Mouse (Mus musculus) monocyte, adult 5-6 weeks (primary cell): ENCODE results near the gene Klk1. TPM values are rescaled to one million over a fixed set of nuclear protein-coding genes. Genes with fewer than 3 reads are reported as not detected.
"Not testable (repeated sequence)": the region's sequence is repeated elsewhere in the genome, so short reads cannot be mapped to it uniquely, and the experiment has no call there.

Source experiments
- ATAC-seq: fragments of 153-309, 156-312 bp; replicated peaks from 2 replicates; pipeline ENCODE4 v1.8.0; 2017; ENCODE audit warnings: mild to moderate bottlenecking; ENCODE audit not compliant: low TSS enrichment, insufficient number of reproducible peaks, severe bottlenecking, poor library complexity, low FRiP score
- total RNA-seq: library from RNA; stranded (forward); fragments of 200-1000, 200-491, 200-594 nt; gene quantifications from 3 replicates; pipeline ENCODE4 v1.2.3, GENCODE M21; 2017

The Klk1 gene
- not detected in 3 replicates for total RNA-seq

DNA sequence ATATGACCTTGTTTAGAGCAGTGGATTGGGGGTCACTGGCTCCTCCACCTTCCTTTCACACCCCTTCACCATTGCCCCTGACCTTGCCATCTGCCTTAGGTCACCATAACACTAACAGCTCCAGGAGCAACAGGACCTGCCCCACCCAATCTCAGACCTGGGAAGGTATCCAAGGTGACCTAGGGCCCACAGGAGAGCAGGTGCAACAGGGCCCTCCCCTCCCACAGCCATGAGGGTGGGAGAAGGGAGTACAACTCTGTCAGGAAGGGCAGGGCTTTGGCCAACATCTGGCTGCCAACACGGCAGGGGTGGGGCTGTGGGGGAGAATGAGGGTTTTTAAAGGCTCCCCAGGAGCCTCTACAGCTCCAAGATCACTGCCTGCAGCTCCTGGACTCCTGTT, at the start of gene Klk1:
Gene Klk1 (plus strand): TSS at position 285 of the 400 bp plus-strand sequence.
- no peak for ATAC-seq

DNA sequence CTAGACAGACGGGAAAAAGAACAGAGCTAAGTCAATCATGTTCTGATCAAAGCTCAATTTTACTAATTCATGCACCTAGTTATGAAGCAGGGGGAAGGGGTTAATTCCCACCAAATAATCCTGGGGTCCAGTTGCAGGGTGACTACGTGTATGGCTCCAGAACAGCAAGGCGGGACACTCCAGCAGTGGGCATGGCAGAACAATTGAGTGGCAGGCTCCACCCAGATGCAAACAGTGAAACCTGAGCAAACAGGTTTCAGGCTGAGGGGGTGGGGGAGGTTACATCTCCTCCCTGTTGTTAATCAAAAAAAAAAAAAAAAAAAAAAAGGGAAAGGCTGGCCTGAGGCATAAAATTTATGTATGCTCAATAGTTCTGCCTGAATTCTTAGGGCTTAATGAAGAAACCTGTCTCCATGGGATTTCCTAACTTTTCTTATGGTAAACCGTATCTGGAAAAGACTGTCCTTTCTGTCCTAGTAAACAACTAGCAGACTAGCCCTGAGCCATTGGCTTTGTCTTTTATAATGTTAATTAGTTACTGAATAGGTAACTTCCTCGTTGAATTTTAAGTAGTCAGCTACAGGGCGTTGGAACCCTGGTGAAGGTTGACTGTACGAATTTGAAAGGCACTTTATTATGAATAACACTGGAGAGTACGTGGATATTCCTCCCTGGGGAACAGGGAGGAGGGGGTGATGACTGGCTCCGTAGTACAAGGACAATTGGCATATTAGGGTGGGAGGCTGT, 45.7 kb upstream of the Klk1 start:
- ATAC-seq, result no peak

DNA sequence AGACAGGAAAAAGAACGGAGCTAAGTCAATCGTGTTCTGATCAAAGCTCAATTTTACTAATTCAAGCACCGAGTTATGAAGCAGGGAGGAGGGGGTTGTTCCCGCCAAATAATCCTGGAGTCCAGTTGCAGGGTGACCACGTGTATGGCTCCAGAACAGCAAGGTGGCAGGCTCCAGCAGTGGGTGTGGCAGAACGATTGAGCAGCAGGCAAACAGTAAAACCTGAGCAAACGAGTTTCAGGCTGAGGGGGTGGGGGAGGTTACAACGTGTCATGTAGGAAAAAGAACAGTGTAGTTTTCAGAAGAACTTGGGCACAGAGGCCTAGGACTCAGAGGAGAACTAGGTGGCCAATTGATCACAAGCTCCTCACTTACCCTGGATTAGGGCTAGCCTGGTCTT, 38.6 kb upstream of the Klk1 start:
- not testable (repeated sequence) for ATAC-seq

DNA sequence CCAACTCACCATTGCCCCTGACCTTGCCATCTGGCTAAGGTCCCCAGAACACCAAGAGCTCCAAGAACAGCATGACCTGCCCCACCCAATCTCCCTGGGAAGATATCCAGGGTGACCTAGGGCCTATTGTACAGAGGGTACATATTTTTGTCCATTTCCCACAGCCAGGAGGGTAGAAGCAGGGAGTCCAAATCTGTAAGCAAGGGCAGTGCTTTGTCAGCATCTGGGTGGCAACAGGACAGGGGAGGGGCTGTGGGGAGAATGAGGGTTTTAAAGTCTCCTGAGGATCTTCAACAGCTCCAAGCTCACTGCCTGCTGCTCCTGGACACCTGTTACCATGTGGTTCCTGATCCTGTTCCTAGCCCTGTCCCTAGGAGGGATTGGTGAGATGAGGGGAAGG, 37.2 kb upstream of the Klk1 start, which contains the start of gene Klk1b24:
Gene Klk1b24 (plus strand): TSS at position 301 of the 400 bp plus-strand sequence.
- ATAC-seq, result not testable (repeated sequence)

DNA sequence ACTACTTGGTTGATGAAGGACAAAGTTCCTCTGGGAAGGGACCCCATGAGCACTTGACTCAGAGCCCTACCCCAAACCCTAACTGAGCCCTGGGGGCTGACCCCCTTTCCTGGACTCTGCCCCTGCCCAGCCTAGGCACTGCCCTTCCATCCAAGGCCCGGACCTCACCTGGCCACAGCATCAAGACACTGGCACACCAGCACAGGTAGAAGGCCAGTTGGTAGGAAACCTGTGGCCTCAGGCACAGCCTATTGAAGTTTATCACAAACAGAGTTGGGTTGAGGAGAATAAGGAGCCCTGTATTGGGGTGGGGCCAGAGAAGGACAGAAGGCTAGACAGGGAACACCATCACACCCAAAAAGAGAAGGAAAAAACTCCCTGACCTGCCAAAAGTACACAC, 31.7 kb upstream of the Klk1 start:
- not testable (repeated sequence) for ATAC-seq

DNA sequence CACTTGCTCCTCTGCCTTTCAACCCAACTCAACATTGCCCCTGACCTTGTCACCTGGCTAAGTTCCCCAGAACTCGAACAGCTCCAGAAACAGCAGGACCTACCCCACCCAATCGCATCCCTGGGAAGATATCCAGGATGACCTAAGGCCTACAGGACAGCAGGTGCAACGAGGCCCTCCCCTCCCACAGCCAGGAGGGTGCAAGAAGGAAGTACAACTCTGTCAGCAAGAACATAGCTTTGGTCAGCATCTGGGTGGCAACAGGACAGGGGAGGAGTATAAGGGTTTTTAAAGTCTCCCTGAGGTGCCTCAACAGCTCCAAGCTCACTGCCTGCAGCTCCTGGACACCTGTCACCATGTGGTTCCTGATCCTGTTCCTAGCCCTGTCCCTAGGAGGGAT, 27.3 kb upstream of the Klk1 start, which contains the start of gene Klk1b3:
Gene Klk1b3 (plus strand): TSS at position 301 of the 400 bp plus-strand sequence.
- ATAC-seq, result no peak

DNA sequence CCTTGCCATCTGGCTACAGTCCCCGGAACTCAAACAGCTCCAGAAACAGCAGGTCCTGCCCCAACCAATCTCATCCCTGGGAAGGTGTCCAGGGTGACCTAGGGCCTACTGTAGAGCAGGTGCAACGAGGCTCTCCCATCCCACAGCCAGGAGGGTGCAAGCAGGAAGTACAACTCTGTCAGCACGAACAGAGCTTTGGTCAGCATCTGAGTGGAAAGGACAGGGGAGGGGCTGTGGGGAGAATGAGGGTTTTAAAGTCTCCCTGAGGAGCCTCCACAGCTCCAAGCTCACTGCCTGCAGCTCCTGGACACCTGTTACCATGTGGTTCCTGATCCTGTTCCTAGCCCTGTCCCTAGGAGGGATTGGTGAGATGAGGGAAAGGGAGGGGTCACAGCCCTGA, 18.0 kb upstream of the Klk1 start, which contains the start of gene Klk1b4:
Gene Klk1b4 (plus strand): TSS at position 301 of the 400 bp plus-strand sequence.
- not testable (repeated sequence) for ATAC-seq

DNA sequence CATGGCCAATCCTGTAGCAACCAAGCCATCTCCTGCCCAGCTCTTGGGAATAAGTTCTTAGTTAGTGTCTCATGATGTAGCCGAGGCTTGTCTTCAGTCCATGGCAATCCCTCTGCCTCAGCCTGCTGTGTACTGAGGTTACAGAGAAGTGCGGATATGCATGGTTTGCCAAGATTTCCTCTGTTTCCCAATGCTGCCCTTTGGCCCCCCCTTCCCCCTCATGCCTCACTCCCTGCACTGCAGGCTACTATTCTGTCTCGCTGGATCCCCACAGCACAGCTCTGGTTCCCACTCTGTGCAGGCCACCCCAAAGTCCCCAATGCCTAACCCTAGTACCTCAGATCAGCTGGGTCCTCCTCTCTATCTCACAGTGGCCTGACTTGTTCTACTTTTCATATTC, 16.9 kb upstream of the Klk1 start:
- ATAC-seq, result no peak

DNA sequence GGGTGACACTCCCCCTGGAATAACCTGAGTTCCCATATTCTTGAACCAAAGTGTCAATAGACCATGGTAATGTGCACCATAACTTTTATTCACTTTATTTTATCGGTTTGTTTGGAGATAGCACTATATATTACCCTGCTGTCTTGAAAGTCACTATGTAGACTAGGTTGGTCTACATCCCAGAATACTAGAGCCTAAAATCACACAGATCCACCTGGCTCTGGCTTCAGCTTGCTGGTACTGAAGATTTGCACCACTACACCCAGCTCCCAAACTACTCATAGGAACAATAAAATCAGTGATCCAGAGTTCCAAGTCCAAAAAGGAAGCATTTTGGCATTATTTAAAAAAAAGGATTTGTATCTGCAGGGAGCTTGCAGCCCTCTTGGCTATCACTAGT, 9.5 kb upstream of the Klk1 start, which contains the start of gene Klk1b5:
Gene Klk1b5 (plus strand): TSS at position 301 of the 400 bp plus-strand sequence.
- ATAC-seq, result no peak

DNA sequence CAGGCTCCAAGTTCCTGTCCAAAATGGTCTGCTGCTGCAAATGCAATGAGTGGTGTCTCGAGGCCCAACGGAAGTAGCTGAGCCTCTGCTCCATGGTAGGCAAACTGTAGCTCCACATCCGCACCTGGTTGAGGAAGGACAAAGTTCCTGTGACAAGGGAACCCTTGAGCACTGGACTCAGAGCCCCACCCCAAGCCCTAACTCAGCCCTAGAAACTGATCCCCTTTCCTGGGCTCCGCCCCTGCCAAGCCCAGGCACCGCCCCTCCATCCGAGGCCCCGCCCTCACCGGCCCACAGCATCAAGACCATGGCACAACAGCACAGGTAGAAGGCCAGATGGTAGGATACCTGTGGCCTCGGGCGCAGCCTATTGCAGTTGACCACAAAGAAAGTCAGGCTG, 3.6 kb upstream of the Klk1 start:
- ATAC-seq, result not testable (repeated sequence)

DNA sequence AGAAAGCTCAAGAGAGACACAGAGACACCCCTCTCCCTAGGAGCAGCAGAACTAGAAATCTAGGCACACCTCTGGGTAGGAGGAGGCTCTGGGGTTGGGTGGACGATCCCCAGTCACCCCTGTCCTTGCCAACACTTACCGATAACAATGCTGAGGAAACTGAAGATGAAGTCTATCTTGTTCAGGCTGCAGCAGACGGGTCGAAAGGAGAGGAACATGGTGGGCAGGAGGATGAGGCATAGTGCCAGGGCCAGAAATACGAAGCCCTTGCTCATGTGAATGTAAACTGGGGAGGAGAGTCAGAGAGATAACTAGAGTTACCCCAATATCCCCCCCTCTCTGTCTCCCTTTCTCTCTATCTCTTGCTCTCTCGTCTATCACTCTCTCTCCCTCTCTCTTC, 2.8 kb upstream of the Klk1 start:
- not testable (repeated sequence) for ATAC-seq

DNA sequence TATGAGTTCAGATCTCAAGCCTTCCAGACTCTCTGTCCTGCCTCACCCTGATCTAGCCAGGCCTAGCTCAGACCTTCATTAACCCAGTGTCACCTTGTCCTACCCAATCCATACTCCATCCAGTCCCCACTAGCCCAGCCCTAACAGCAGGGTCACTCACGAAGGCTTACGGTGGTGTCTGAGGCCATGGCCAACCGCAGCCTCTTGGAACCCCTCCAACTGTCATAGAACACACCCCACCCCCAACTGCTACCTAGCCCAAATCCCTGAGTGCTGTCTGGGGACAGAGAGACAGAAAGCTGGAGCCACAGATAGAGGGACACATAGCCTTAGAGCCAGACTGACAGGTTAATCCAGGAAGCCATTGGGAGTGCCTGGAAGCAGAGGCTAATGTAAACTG, 10.7 kb downstream of the Klk1 start, which contains the start of gene Gm36864:
Gene Gm36864 (plus strand): TSS at position 269 of the 400 bp plus-strand sequence.
- no peak for ATAC-seq

DNA sequence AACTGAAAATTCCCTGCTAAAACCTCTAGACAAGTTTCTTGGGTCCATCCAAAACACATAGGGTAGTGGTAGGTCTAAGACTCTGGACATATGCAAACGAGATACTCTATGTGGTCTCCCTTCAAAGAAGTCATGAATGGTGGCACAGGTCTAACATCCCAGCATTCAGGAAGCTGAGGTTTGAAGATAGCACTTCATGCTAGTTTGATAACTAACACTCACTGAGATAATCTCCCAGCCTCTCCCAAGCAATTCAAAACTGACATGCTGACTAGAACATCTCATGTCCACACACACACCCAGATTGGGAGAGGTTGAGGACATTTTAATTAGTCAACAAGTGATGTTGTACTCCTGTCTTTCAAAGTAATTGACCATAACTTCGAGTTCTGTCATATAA, 14.8 kb downstream of the Klk1 start:
- no peak for ATAC-seq

DNA sequence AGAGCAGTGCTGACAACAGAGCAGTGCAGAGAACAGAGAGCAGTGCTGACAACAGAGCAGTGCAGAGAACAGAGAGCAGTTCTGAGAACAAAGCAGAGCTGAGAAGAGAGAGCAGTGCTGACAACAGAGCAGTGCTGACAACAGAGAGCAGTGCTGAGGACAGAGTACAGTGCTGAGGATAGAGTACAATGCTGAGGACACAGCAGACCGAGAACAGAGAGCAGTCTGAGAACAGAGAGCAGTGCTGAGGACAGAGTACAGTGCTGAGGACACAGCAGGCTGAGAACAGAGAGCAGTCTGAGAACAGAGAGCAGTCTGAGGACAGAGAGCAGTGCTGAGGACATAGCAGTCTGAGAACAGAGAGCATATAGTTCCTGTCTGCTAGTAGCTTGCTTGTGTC, 15.6 kb downstream of the Klk1 start:
- ATAC-seq, result no peak

DNA sequence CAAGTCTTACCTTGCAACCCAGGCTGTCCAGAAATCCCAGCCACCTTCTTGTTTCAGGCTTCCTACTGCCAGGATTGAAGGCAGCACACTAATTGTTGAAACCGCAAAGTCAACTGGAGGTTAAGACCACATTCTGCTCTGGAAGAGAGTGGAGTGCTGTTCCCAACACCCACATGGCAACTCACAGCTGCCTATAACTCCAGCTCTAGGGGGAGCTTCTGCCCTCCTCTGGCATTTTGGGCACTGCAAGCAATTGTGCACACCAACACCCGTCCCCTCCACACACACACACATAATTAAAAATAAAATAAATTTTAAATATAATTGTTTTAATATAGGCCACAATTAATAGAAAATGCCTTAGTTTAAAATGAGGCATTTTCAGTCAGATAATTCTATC, 16.0 kb downstream of the Klk1 start:
- no peak for ATAC-seq

DNA sequence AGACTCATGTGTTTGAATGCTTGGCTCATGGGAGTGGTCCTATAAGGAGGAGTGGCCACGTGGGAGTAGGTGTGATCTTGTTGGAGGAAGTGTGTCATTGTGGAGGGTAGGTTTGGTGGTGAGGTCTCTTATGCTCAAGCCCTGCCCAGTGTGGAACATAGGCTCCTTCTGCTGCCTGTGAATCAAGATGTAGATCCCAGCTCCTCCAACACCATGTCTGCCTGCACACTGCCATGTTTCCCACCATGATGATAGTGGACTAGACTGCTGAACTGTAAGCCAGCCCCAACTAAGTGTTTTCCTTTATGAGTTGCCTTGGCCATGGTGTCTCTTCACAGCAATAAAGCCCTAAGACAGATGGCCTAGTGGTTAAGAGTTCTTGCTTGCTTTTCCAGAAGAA, 18.9 kb downstream of the Klk1 start:
- ATAC-seq, result no peak

DNA sequence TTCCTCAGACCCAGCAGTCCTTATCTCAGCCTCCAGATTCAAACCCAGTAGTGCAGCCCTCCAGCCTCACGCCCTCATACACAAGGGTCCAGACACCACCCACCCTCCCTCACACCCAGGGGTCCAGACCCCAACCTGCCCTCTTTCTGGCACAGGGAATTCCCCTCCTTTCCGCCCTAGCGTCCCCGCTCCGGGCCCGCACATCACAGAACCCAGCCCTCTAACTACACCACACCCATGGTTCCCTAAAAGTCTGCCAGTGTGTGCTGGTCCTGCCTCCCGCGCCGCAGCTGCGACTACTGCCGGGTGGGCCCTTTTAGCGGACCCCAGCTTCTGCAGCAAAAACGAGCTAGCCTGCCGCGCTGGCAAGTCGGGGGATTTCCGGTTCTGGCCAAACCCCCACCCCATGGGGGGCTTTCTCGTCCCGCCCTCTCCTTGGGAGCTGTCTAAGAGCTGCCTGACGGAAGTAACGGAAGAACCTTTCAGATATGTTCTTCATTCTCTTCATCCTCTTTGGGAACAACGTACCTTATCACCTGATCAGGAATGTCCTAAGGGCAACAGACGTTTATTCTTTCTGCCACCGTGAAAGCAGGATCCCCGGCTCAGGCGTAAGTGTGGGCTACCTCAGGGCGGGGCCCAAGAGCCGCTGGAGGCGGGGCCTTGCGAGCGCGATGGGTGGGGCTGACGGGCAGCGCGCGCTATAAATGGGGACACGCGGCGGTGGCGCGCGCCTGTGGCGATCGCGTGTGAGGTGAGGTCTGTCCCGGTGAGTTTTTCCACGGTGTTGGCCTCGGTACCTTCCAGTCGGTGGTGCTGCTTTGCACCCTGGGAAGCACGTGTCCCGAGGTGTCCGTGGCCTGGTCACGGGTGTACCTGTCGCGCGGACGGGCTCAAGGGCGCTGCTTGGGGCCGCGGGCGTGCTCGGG, 21.2 kb downstream of the Klk1 start, which contains the start of the genes 1700028J19Rik and 2410002F23Rik:
Gene 1700028J19Rik (minus strand): TSS at position 641 of the 929 bp plus-strand sequence.
Gene 2410002F23Rik (plus strand): TSS at position 668 of the 929 bp plus-strand sequence.
- ATAC-seq, result peak; percentile 69

DNA sequence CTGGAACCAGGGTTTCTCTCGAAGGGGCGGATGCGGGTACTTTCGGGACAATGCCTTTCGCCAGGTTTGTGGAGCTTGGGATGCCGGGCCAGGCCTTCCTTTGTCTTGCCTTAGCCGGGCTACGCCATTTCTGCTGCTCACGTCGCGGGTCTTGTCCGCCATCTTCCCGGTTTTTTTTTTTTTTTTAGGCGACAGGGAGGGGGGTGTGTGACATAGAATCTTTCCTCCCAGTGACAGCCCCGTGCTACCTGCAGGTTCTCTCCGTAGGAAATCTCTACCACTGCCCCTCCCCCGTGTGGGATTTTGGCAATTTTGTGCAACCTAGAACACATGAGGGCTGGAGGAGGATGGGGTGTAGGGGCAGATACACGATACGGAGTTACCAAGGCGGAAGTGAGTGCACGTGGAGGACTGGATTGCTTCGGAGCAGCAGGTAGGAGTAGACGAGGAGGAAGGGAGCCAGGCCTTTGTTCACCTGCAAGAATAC, 21.9 kb downstream of the Klk1 start:
- 0 out of 2 replicates have a peak, but pooled peaks have one; percentile 5 for ATAC-seq

DNA sequence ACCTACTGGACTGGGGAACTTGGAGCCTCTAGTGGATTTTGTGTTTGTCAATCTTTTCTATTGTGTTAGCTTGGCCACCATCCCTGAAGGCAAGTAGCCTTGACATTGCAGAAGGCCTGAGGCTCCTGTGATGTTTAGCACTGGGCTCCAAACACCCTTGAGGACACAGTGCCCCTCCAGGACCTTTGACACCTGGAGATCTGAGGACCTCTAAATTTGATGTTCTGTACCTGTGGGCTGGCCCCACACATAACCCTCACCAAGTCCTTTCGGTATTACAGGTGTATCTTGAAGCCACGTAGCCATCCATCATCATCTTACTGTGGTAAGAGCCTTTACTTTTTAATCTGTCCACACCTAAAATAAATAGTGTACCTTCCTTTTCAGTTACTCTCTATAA, 22.8 kb downstream of the Klk1 start:
- ATAC-seq, result no peak
